Mouse (Mus musculus) cerebellum, postnatal 36 days (tissue): ENCODE results near the gene 1810062G17Rik.
A peak's percentile ranks its signal among the peaks of the same experiment; 100 is the strongest.

Source experiments
- DNase-seq, 2 experiments: peaks; one replicate each; pipeline ENCODE4 v3.0.0; 2021 to 2022; ENCODE audit warnings: mixed read lengths in 2 of 2

The 1810062G17Rik gene

DNA sequence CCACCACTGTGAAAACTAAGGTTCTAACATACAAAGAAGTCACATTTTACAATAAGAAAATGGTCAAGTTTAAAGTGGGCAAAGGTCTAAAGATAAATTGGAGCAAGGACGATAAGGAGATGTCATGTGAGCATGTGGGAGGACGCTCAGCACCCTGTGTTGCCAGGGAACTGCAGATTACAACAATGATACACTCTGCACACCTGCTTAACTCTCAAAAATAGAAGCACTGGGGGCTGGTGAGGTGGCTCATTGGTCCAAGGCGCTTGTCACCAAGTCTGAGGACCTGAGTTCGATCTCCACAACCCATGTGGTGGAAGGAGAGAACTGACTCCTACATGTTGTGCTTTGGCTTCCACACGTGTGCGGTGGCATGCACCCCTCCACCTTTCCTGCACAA, 35.8 kb downstream of the 1810062G17Rik start:
- no peak for DNase-seq

DNA sequence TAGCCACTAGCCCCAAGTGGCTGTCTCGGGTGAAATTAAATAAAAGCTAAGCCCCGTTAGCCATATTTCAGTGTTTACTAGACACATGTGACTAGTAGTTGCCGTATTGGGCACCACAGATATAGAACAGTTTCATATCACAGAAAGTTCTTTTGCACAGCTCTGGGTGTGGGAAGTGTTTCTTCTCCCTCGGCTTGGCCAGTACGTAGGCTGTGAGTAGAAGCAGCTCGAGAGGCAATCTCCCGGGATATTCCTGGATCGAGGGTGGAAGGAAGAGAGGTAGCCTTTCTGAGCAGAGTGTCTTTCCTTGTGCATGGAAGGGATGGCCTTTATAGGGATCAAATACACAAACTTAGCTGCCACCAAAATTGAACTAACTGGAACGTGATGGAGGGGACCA, 40.5 kb downstream of the 1810062G17Rik start:
- DNase-seq = no peak

DNA sequence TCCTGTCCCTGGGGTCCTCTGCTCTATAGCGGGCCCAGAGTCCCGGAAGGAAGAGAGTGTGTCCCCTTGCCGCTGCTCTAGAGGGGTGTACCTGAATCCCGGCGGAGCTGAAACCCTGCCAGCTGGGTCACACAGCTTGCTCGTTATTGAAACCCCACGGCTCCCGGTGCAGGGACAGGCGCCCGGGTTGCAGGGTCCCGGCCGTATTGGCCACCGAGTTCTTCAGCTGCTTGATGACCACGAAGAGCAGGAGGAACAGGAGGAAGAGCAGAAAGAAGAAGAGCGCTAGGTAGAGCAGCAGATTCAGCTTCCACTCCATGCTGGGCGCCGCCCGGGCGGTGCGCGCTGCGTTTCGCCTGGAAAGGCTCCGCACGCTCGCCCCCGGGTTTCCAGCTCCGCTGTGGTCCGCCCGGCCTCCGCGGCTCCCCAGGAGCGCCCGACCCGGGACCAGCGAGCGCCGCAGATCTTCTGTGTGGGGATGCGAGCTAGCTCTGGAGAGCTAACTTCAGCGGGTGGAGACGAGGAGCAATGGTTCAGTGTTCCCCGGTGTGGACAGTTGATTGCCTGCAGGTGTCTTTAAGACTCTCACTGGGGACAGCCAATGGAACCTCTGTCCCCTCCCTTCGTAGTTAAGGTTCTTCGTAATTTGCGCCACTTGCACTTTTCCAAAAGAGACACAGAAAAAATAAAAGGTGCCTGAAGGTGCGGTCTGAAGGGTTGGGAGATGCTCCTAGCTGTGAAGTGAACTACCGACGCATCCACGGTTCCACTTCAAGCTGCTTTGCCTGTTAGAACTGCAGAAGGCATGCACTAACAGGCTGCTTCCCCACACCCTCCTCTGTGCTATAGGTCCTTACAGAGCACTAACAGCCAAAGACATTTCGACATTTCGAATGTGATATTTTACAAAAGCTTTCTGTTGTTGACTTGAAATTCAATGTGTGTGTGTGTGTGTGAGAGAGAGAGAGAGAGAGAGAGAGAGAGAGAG, 45.6 kb downstream of the 1810062G17Rik start, which contains the start of gene Gm11549:
TSS of gene Gm11549 (minus strand) at position 741 of the 988 bp plus-strand sequence.
- DNase-seq = peak; percentile 4 to 9

DNA sequence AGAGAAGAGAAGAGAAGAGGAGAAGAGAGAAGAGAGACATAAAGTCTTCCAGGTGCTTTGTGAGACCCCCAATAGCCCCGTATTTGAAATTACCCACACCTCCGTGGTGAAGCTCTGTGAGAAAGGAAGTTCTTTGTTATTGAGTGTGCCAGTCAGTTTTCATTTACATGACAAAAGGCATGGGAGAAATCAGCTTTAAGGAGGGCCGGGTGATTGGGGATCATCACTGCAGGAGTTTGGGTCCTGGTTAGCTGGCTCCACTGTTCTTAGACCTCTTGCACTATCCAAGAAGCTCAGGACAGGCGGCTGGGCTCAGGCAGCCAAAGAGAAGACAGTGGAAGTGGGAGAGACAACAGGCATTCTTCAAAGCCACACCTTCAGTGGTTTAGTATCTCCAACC, 46.4 kb downstream of the 1810062G17Rik start:
- no peak for DNase-seq

DNA sequence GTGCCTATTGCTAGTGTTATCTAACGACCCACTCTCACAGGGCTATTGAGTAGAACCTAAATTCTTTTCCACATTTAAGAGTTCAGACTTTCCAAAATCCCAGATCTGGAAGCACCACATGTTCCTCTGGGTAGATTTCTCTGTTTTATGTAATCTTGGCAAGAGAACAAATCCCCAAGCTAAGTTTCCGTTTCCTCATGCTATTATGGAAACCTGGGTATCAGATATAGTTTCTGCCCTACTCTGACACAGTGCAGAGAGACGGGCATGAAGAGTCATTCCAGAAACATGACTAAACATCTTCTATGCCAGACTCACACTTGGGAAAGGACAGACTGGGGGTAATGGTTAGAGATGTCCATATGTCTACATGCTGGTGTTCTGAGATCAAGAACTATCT, 48.7 kb downstream of the 1810062G17Rik start:
- no peak for DNase-seq

DNA sequence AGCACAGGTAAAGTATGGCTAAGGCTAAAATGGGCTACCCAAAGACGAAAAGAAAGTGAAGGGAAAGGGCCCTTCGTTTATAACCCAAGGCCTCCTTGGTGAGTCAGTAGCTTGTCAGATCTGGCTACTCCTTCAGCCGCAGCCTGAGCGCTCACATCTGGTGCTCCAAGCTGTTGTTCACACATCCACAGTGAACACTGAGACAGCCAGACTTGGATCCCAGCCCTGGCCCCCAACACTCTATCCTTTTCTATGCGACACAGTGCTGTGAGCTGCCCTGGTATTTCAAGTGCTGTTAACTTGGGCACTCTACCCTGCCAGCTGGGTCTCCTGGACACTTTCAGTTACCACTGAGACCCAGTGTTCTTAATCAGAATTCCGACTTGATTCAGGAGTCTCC, 54.6 kb downstream of the 1810062G17Rik start:
- no peak for DNase-seq

DNA sequence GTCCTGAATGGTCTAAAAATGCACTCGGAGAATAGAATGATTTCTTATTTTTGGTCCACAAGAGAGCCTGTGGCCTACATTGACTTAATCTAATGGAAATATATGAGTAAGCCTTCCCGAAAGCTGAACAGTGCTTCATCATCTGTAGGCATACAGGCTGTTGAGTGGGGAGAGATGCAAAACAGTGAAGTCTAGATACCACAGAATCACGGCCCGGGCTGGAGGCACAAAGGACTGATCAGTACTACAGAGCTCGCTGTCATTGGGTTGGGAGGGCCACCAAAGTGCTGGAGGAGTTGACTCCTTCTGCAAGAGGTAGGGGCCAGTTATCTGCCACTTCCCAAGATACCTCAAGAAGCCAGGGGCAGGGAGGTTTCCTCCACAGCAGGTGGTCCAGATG, 55.0 kb downstream of the 1810062G17Rik start:
- no peak for DNase-seq

DNA sequence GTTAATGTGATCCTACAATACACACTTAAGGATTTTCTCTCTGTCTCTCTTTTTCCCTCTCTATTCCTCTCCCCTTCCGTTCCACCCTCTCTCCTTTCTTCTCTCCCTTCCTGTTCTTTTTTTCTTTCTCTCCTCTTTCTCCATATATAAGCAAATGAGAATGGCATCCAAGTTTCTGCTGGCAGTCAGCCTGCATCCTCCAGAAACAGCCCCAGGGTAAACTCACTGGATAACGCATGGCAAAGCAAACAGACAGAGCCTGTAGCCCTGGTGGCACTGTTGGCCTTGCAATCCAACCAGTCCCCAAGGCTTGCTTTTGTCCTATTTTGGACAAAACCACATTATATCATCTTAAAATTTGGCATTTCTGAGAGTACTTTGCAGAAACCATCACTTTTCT, 55.5 kb downstream of the 1810062G17Rik start:
- DNase-seq = no peak
